Mouse (Mus musculus) macrophage (primary cell): ENCODE measurements around the gene Fam189a2. TPM values are rescaled to one million over a fixed set of nuclear protein-coding genes. Genes with fewer than 3 reads are reported as not detected.

Experiments used
- H3K27ac ChIP-seq: fragments of 350-480 bp; formaldehyde crosslinking; 2 replicates; pipeline ENCODE4 v1.9.0; 2021
- H3K36me3 ChIP-seq: fragments of 350-480 bp; formaldehyde crosslinking; 2 replicates; pipeline ENCODE4 v1.9.0; 2021; ENCODE audit errors: inconsistent target
- H3K4me3 ChIP-seq: fragments of 350-480 bp; formaldehyde crosslinking; 2 replicates; pipeline ENCODE4 v1.9.0; 2021; ENCODE audit errors: inconsistent target
- H3K79me2 ChIP-seq: fragments of 350-480 bp; formaldehyde crosslinking; 2 replicates; pipeline ENCODE4 v1.9.0; 2021; ENCODE audit errors: inconsistent target
- WGBS: methylation state at CpG from one replicate; pipeline ENCODE4 v1.1.7; 2026; ENCODE audit warnings: inconsistent platforms; ENCODE audit not compliant: missing documents; 5-methylcytosine and 5-hydroxymethylcytosine counted together
- polyA plus RNA-seq: library from polyadenylated mRNA; stranded (reverse); fragments of 250-400 nt; gene quantifications from 3 replicates; pipeline ENCODE4 v1.2.4, GENCODE M21; 2018; ENCODE audit warnings: inconsistent platforms
- total RNA-seq, 78 experiments: library from RNA; depleted of rRNA; stranded (reverse); fragments of 250-400 nt; gene quantifications; 1 replicate in 9 of 78; 2 replicates in 24 of 78; 3 replicates in 43 of 78; 4 replicates in 2 of 78; pipeline ENCODE4 v1.2.4; 2018; ENCODE audit warnings: inconsistent platforms in 56 of 78

Gene Fam189a2
- total RNA-seq (2018; cell fraction: chromatin; rRNA removed): 1 to 10 TPM in 1 of 26 experiments, not detected in 25; 1.2 TPM
- total RNA-seq (2018; cell fraction: cytosol; rRNA removed): under 1 TPM in 10 of 26 experiments, not detected in 16; 0.05 to 0.17 (median 0.09) TPM
- total RNA-seq (2018; cell fraction: nucleus; rRNA removed): not detected
- polyA plus RNA-seq: not detected in 3 replicates

GRCm38 (mm10) chr19:24030871-24031556 is at the start of gene Fam189a2:
Gene Fam189a2, minus strand, starts transcription at chr19:24031019.
- Histone ChIP-seq H3K4me3 (no peak within 1 kb of the TSS), H3K79me2 (no peaks in the 10 kb centered on the region), H3K27ac (no peak within 1 kb of the TSS), H3K36me3 (no peaks in the 10 kb centered on the region)
- 3% methylated on average over 47 of the region's 65 CpGs for WGBS

DNA sequence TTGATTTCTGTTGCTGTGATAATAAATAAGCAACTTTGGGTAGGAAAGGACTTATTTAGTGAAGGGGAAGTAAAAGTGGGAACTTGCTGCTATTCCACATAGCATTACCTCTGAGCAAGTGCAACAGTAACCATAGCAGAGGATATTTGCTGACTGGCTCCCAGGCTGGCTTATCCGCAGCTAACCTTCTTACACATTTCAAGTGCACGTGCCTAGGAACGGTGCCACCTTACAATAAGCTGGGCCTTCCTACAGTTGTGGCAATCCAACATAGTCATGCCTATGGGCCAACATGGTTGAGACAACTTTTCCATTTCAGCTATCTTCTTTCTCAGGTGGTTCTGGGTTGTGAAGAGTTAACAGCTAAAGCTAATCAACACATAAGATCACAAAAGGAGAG is 46.8 kb upstream of the Fam189a2 start:
- 64% methylated on average over 3 of the region's 3 CpGs for WGBS
- H3K79me2 ChIP-seq: no peaks in the 10 kb centered on the region
- H3K4me3 ChIP-seq: no peak overlapping the region
- H3K36me3 ChIP-seq: no peaks in the 10 kb centered on the region
- H3K27ac ChIP-seq: no peak overlapping the region

DNA sequence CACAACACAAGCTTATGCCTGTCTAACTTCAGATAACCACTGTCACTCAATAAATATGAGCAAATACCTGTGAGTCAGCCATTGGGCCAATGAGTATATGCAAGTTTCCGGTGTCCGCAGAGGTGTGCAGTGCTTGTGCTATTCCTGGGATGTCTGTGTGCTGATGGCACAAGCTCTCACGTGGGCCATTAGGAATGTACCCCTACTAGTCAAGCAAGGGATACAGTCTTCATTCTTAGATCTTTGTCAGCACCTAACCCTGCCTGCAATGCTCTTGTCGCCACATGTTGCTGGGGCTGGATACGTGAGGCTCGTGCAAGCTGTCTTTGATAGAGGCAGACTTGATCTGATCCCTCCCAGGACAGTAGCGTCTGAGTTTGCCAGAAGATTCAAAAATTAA is 45.7 kb upstream of the Fam189a2 start:
- no peaks in the 10 kb centered on the region for H3K36me3 ChIP-seq
- no peak overlapping the region for H3K27ac ChIP-seq
- H3K79me2 ChIP-seq: no peaks in the 10 kb centered on the region
- WGBS: 93% methylated on average over 7 of the region's 7 CpGs
- H3K4me3 ChIP-seq: no peak overlapping the region

GRCm38 (mm10) chr19:24075927-24076326 is 45.1 kb upstream of the Fam189a2 start:
- Histone ChIP-seq H3K36me3 (no peaks in the 10 kb centered on the region), H3K27ac (no peak overlapping the region), H3K4me3 (no peak overlapping the region), H3K79me2 (no peaks in the 10 kb centered on the region)
- 88% methylated on average over 8 of the region's 8 CpGs for WGBS

DNA sequence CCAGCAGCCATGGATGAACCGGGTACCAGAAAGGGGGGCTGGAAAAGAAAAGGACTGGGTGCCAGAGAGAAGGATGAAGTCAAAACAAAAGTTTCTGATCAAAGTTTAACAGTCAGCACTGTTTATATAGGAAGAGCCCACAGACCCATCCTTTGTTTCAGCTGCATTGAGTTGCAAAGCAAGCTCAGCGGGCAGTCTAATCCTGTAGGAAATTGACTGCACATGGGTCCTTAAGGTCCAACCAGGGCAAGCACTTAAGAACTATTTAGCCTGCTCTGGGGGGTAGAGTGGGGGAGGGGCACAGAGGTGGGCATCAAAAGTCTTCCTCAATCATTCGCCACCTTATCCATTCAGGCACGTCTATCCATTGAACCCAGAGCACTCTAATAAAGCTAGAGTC is 42.3 kb upstream of the Fam189a2 start:
- Histone ChIP-seq H3K36me3 (no peaks in the 10 kb centered on the region), H3K27ac (no peak overlapping the region), H3K4me3 (no peak overlapping the region), H3K79me2 (no peaks in the 10 kb centered on the region)
- 84% methylated on average over 4 of the region's 4 CpGs for WGBS

- Histone ChIP-seq H3K27ac (no peak overlapping the region), H3K4me3 (no peak overlapping the region), H3K79me2 (no peaks in the 10 kb centered on the region), H3K36me3 (no peaks in the 10 kb centered on the region)
- 68% methylated on average over 12 of the region's 12 CpGs for WGBS
These were observed 33.6 kb upstream of the Fam189a2 start for GRCm38 (mm10) chr19:24064348-24064895.

GRCm38 (mm10) chr19:24063585-24063984 is 32.8 kb upstream of the Fam189a2 start:
- no peak overlapping the region for H3K4me3 ChIP-seq
- 88% methylated on average over 4 of the region's 4 CpGs for WGBS
- H3K27ac ChIP-seq: no peak overlapping the region
- H3K36me3 ChIP-seq: no peaks in the 10 kb centered on the region
- H3K79me2 ChIP-seq: no peaks in the 10 kb centered on the region

- H3K4me3 ChIP-seq: no peak overlapping the region
- WGBS: 92% methylated on average over 8 of the region's 8 CpGs
- no peaks in the 10 kb centered on the region for H3K36me3 ChIP-seq
- H3K79me2 ChIP-seq: no peaks in the 10 kb centered on the region
- H3K27ac ChIP-seq: no peak overlapping the region
These were observed 28.0 kb upstream of the Fam189a2 start for GRCm38 (mm10) chr19:24058851-24059250.

DNA sequence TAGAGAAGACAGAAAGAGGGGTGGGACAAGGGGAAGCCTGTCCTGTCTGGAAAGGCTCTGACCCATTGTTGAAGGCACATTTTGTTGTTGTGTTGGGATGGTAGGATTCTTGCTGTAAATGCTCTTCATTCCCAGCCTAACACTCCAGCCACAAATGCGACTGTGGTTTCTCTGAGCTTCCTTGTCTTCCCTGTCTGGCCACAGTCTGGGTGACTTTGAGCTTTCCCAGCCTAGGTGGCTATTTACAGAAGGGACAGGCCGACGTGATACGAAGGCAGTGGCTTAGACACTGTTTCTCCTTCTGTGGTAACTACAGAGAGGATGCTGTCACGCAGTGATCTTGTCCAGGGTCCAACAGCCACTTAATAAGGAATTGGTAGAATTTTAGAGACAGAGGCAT is 27.2 kb upstream of the Fam189a2 start:
- no peaks in the 10 kb centered on the region for H3K36me3 ChIP-seq
- H3K4me3 ChIP-seq: no peak overlapping the region
- 78% methylated on average over 5 of the region's 5 CpGs for WGBS
- no peaks in the 10 kb centered on the region for H3K79me2 ChIP-seq
- no peak overlapping the region for H3K27ac ChIP-seq

DNA sequence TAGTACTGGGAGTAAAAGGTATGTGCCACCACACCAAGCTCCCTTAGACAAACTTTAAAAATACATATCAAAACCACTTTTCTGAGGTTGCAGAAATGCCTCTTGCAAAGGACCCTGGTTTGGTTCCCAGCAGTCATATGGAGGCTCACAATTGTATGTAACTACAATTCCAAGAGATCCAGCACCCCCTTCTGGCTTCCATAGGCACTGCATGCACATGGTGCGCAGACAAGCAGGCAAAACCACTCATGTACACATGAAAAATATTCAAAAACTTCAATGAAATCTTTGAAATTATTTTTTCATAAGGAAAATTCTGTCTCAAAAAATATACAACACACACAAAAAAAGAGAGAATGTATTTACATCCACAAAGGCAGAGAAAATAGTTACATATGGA is 26.1 kb upstream of the Fam189a2 start:
- Histone ChIP-seq H3K79me2 (no peaks in the 10 kb centered on the region), H3K36me3 (no peaks in the 10 kb centered on the region), H3K27ac (no peak overlapping the region), H3K4me3 (no peak overlapping the region)
- WGBS: no CpG with 5 or more reads among the region's 1 CpGs

GRCm38 (mm10) chr19:24054904-24055303 is 24.1 kb upstream of the Fam189a2 start:
- no peak overlapping the region for H3K4me3 ChIP-seq
- H3K27ac ChIP-seq: no peak overlapping the region
- H3K36me3 ChIP-seq: no peaks in the 10 kb centered on the region
- H3K79me2 ChIP-seq: no peaks in the 10 kb centered on the region
- WGBS: 76% methylated on average over 2 of the region's 2 CpGs

DNA sequence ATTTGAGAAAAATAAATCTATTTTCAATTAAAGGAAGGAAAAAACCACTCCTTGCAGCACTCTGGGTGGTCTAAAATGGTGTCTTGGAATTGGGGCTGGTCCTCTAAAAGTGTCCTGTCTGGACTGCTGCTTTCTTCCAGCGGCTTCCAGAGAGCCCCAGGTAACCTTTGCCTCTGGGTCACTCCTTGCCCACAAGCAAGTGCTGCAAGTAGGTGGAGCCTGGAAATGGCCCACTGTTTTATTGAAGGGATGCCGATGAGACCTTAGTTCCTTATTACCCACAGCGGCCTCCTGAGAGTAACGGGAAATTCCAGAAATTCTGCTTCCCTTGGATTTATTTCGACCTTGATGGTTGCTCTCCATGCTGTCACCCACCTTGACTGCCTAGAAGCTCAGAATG is 23.4 kb upstream of the Fam189a2 start:
- H3K36me3 ChIP-seq: no peaks in the 10 kb centered on the region
- 75% methylated on average over 5 of the region's 5 CpGs for WGBS
- no peak overlapping the region for H3K4me3 ChIP-seq
- H3K27ac ChIP-seq: no peak overlapping the region
- no peaks in the 10 kb centered on the region for H3K79me2 ChIP-seq

DNA sequence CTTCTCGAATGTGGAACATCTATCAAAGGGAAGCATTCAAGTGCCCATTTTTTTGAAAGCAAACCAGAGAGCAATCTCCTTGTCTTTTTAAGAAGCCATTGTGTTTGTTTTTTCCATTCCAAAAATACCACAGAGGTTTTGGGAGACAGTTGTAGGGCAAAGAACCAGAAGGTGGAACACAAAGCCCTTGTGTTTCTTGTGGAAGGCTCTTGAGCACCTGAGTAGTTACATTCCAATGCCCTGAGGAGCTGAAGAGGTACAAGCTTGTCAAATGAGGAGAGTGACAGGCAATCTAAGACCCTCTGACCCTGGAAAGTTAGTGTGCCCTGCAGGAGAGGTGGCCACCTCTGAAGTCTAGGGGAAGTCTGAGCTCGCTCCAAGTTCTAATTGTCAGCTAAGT is 19.7 kb upstream of the Fam189a2 start:
- H3K36me3 ChIP-seq: no peaks in the 10 kb centered on the region
- WGBS: 72% methylated on average over 2 of the region's 2 CpGs
- H3K27ac ChIP-seq: no peak overlapping the region
- H3K79me2 ChIP-seq: no peaks in the 10 kb centered on the region
- no peak overlapping the region for H3K4me3 ChIP-seq

DNA sequence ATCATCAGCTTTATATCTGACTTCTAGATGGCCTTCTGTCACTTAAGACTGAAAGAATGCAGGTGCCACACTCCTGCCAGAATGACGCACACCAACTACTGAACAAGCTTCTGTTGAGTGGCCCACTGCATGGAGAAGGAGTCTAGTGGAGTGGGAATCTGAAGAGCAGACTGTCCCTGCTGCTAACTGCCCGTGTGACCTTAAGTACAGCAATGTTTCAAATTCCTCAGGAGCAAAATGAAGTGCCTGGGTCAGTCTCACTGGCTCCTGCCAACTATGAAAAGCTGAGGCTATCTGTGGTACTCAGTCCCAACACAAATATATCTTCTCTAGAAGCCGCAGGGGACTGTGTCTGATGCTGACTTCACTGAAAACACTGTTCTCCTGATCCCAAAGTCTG is 18.5 kb upstream of the Fam189a2 start:
- Histone ChIP-seq H3K79me2 (no peaks in the 10 kb centered on the region), H3K36me3 (no peaks in the 10 kb centered on the region), H3K4me3 (no peak overlapping the region), H3K27ac (no peak overlapping the region)
- WGBS: 82% methylated on average over 3 of the region's 3 CpGs

DNA sequence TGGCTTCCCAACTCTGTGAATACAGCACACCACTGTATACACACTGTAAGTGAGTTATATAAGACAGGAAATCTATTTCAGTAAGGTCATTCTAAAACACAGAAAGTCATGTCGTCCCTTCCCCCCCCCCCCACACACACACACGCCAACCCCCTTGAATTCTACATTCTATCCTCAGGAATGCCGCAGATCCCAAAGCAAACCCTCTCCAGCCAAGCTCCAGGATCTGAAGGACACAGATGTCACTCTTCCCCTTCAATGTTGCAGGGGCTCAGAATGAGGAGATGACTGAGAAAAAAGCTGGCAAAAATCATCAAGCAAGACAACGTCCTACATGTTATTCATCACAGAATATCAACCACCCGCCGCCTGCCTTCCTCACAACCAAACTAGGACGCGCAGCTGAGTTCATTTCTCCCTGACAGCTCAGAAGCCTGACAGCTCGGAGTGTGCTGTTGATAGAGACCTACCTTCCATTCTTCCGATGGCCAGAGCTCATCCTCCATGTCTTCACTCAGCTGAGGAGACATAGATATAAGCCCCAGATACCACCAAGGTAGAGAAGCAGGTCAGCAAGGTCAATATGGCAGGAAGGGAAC is 15.7 kb upstream of the Fam189a2 start:
- no peak overlapping the region for H3K27ac ChIP-seq
- H3K79me2 ChIP-seq: no peaks in the 10 kb centered on the region
- H3K36me3 ChIP-seq: no peaks in the 10 kb centered on the region
- no peak overlapping the region for H3K4me3 ChIP-seq
- WGBS: 89% methylated on average over 8 of the region's 10 CpGs
